Mouse (Mus musculus): ENCODE results near the gene Vezf1. TPM values are rescaled to one million over a fixed set of nuclear protein-coding genes. Genes with fewer than 3 reads are reported as not detected.
"Not testable (repeated sequence)": the region's sequence is repeated elsewhere in the genome, so short reads cannot be mapped to it uniquely, and the experiment has no call there.

Gene Vezf1
- 39.8 and 42.4 TPM in 2 replicates for total RNA-seq (2021)
- long read RNA-seq, experiment 1, full-length matches to known transcripts: 31 of 41 reads
- long read RNA-seq, experiment 1, partial matches to known transcripts: 1 of 41 reads
- long read RNA-seq, experiment 1, other reads (novel, unspliced or antisense): 9 of 41 reads
- long read RNA-seq, experiment 2, full-length matches to known transcripts: 14 of 24 reads
- long read RNA-seq, experiment 2, partial matches to known transcripts: 0 of 24 reads
- long read RNA-seq, experiment 2, other reads (novel, unspliced or antisense): 10 of 24 reads

DNA sequence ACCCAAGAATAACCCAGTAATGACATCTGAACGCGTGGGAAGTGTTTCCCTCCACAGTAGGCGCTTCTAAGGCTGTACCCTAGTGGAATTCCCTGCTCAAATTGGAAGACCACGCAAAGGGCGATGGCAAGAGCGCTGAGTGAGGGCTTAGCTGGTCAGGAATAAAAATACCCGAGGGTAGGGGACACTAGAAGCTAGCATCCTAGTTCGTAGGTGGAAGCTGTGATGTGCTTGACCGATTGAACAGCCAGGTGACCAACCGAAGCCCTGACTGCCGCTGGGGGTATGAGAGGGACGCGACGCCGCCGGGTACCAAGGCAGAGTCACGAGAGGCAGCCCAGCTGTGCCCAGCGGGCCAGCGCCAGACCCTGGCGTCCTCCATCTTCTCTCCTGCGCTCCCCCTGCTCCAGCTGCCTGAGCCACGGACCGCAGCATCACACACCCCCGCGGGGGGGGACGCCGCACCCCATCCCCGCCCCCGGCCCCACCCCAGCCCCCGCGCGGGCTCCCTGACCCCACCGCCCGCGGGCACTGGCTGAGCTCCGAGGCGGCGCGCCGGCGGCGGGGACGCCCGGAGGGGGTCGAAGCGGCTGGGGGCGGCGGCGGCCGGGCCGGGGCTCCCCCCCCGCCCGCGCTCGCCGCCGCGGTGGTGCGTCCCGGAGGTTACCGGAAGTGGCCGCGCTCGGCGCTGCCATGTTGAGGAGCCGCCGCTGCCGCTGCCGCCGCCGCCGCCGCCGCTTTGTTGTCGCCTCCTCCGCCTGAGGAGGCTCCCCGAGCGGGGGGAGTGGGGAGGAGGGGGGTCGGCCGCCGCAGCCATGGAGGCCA lies at the start of gene Vezf1:
Vezf1 (plus strand) TSS at position 694 of the 825 bp plus-strand sequence.
- DNase-seq: peak; percentile 90

DNA sequence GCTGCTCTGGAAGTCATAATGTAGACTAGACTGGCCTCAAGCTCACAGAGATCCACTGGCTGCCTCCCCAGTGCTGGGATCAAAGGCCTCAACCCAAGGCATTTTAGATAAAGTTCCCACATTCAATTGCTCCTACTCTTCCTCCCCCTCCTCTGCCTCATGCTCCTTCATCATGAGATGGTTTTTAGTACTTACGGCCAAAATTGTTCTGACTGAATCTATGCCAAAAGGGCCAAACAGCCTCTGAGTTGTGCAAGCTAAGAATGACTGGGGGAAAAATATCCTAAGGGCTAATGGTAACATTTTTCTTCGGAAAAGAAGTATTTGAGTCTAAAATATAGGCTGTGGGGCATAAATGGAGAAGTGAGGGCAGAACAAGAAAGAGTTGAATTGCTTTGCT lies 44.1 kb upstream of the Vezf1 start:
- no peak for DNase-seq

DNA sequence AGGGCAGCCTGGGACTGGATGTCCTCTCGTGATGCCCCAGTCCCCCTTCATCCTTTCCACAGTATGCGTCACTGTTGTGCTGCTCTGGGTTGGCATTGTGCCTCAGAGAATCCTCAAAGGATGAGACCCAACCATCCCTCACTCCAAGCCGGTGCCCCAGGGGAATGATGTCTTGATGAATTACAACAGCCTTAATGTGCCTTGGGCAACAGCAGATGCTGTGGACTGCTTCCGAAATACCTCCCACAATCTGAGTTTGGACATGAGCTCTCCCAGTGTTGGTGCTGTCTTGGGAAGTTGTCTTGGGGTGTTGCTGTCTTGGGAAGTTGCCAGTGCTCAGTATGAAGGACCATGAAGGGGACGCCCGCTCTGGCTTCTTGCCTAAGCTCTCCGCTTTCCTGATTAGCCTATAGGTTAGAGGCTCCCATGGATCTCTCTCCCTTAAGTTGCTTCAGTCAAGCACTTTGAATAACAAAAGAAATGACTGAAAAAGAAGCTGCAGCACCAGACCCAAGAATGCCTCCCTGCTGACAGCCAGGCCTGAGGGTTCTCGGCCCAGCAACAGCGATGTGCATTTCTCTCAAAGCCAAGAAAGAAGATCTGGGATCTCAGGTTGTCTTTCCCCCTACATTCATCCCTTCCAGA lies 40.6 kb upstream of the Vezf1 start:
- no peak for DNase-seq

DNA sequence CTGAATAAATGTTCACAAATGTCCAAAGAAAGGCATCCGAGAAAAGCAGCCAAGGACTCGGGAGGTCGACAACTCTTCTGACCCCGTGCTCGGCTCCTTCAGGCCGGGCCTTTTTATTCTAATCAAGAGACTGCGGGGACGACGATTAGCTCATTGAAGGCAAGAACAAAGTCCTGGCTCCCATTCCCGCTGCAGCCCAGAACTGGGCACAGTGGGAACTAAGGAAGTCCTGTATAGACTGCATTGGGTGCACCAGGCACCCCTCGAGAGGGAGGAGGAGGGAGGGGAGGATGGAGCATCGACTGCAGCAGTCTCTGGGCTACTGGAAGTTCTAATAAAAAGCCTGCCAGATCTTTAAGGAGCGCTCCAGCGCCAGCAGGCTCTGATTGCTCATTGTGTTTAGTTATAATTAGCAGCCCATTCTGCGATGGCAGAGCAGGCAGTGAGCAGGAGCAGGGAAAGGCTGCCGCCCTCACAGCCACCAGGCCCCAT lies 39.8 kb upstream of the Vezf1 start:
- DNase-seq: no peak

DNA sequence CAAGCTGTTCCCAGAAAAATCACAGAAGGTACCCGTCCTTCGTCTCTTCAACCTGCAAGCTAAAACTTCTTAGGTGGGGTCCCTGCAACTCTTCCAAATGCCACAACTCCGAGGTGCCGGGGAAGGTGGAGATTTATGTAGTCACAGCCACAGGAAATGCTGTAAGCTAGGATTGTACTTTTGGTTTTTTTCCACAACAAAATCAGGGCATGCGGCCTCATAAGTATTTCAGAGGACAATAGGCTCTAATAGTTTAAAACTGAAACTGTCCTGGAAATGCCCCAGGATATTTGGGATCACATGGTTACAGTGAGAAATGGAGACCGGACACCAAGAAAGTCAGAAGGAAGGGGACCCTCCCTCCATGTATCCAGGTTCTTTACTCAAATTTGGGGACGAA lies 37.9 kb upstream of the Vezf1 start:
- no peak for DNase-seq

DNA sequence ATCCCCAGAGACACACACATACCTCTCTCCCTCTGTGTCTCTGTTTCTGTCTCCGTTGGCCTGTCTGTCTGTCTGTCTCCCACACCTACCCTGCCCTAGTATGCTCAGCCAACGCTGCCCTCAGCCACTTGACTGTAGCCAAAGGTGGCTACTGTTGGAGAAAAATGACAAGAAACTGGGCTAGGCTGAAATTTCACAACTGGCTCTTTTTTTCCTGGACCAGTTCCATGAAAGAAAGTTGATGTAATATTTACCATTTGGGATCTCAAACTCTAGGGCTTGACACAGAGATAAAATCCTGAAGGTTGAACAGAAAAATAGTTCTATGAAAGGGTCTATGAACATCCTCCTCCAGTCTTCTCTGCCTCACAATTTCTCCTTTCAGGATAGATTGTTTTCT lies 37.2 kb upstream of the Vezf1 start:
- no peak for DNase-seq

DNA sequence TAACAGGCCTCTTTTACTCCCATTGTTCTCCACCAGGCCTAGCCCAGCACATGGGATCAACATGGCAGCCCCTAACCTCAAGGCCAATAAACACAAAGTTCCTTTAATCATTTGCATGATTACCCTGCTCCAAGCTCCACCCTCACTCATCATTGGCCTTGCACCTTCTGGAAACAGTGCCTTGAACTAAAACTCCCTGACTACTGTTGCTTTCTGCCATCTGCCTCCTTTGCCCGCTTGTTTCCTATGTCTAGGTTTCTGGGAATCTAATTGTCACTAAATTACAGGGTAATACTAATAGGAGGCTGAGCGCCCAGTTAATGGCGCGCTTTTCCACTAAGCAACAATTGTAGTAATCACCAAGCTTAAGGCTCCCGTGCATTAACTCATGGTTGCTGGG lies 36.3 kb upstream of the Vezf1 start:
- no peak for DNase-seq

DNA sequence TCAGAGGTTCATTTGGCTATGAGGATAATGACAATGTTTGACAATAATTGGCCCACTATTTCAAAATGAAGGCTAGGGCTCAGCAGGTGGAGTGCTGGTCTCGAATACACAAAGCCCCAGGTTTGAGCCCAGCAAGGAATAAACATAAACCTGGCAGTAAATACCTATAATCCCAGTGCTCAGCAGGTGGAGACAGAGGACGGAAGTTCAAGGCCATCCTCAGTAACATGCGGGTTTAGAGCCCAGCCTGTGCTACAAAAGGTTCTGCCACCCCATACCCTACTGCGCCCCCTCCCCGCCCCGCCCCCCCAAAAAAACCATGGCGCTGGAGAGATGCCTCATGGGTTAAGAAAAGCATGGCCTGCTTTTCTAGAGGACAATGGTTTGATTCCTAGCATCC lies 32.1 kb upstream of the Vezf1 start:
- DNase-seq: no peak

DNA sequence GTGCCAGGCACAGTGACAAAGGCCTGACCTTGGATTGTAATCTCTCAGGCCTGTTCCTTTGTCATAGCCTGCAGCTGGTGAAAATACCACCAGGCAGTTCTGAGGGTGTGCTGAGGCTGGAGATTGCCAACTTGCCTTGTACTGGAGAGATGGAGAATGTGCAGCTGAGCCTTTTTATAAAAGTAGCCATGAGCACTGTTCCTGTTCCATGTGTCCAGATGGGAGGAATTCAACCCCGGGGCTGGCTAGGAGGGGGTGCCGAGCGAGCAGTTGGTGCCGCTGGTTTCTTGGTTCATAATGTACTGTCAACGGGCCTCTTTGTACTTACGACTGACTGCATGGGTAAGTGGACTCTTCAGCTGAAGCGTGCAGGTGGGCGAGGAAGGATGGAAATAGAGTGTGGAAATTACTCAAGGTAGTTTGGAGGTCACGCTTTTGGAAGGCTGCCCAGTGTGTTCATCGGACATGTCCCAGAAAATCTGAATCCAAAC lies 31.3 kb upstream of the Vezf1 start:
- DNase-seq: peak; percentile 34

DNA sequence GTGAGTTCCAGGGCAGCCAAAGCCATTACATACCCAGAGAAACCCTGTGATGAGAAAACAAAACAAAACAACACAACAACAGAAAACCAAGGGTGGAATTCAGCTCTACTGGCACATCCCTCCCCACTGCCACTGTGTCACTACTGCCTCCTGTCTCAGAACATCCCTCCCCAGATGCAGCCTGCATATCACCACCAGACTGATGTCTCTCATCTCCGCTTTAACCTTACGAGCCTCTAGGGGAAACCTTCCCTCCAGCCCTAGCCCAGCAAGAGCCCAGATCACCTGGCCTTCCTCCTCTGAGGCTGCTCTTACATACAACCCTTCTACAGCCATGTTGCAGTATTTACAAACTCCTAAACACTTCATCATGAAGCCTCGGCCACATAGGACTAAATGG lies 30.7 kb upstream of the Vezf1 start:
- DNase-seq: no peak

DNA sequence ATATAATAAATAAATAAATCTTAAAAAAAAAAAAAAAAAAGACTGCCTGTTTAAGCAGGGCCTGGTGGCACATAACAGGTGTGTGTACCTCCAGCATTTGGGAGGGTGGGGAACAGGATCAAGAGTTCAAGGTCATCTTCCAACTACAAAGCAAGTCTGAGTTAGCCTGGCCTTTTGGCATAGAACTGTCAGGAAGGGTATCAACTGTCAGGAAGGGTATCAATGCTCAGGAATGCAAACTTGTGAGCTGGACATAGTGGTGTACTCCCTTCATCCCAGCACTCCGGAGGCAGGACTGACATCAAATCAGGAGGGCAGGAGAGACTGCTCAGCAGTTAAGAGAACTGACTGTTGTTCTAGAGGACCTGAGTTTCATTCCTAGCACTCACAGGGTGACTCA lies 29.0 kb upstream of the Vezf1 start:
- no peak for DNase-seq

DNA sequence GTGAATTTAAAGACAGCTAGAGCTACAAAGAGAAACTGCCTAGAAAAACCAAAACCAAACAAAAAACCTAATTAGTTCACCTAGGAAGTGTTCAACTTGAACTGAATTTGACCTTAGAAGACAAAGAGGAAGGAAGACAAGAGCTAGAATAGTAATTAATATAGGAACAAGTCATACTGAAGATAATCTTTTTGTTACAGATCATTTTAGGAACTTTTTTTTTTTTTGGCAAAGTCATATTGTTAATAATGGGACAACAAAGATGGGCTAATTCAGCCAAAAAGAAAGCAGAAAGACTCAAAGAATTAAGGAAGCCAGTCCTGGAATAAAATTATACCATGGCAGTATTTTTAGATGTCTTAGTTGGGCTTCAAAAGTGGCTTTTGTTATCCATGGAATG lies 23.8 kb upstream of the Vezf1 start:
- no peak for DNase-seq

DNA sequence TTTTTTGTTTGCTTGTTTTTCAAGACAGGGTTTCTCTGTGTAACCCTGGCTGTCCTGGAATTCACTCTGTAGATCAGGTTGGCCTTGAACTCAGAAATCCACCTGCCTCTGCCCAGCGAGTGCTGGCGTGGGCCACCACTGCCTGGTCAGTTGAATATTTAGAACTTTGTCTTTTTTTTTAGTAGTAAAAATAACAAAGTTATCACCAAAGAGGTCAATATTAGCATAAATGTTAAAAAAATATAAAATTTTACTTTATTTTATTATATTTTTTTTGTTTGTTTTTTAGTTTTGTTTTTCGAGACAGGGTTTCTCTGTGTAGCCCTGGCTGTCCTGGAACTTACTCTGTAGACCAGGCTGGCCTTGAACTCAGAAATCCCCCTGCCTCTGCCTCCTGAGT lies 22.9 kb upstream of the Vezf1 start:
- not testable (repeated sequence) for DNase-seq

DNA sequence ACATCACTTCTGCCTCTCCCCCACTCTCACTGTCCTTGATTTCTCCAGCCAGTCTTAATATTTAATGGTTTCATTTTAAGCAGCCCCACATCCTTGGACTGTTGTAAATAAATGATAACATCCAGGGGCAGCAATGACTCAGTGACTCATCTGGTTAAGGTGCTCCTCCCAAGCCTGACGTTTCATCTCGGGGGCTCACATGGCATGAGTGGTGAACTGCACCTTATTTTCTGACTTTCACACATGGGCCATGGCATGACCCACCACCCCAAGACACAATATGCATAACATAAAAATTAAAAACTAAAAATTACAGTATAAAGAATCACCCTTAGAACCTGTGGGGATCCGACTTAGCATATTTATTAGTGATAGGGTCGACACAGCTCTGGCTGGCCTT lies 22.2 kb upstream of the Vezf1 start:
- DNase-seq: no peak

DNA sequence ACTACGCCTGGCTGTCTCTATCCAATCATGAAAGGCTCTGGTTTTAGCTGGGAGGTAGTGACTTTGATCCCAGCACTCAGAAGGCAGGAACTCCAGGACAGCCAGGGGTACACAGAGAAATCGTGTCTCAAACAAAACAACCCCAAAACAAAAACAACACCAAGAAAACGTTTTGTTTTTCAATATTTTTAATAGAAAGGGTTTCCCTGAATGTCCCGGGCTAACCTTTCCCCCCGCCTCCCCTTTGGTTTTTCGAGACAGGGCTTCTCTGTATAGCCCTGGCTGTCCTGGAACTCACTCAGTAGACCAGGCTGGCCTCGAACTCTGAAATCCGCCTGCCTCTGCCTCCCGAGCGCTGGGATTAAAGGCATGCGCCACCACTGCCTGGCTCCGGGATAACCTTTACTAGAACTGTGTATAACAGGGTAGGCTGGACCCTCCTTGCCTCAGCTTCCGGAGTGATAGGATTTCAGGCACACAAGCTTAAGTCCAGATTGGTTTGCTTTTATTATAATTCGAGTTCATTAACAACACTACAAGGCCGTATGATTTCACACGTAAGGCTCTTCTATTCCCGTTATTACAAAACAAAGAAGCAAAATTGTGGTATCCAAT lies 21.6 kb upstream of the Vezf1 start:
- DNase-seq: peak; percentile 28

DNA sequence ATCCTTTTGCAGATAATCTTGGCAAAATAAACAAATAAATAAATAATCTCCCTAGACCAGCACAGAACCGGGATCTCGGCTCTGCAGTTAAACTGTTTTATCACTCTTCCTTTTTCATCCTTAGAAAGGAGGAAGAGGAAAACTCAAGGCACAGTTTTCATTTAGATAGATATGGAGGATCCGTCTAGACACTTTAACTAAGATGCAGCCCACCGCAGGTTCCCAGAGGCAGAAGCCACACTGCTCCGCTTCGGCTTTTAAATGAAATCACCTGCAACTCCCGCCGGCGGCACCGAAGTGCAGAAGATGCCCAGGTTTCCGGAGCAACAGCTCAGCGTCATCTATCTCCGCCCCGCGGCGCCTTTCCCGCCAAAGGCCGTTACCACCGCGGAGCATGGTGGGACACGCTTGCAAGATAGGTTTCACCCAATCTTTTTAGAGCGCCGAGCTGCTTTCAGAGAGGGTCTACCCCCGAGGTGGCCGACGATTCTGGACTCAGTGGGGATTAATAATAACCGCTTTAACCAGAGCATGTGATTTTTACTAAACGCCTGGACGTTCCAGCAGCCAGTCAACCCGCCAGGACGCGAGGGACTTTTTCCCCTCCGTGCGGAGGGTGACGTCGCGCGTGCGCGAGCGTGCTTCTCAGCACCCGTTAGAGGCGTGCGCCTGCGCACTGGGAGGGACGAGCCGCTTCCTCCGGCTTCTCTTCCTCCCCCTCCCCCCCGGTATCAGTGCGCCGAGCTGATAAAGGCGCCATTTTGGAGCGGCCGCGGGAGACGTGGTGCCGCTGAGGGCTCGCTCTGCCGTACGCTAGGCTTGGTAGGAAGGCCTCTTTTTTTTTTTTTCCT lies 20.9 kb upstream of the Vezf1 start, which contains the start of gene Srsf1:
Srsf1 (plus strand) TSS at position 430 of the 851 bp plus-strand sequence.
- peak; percentile 100 for DNase-seq

DNA sequence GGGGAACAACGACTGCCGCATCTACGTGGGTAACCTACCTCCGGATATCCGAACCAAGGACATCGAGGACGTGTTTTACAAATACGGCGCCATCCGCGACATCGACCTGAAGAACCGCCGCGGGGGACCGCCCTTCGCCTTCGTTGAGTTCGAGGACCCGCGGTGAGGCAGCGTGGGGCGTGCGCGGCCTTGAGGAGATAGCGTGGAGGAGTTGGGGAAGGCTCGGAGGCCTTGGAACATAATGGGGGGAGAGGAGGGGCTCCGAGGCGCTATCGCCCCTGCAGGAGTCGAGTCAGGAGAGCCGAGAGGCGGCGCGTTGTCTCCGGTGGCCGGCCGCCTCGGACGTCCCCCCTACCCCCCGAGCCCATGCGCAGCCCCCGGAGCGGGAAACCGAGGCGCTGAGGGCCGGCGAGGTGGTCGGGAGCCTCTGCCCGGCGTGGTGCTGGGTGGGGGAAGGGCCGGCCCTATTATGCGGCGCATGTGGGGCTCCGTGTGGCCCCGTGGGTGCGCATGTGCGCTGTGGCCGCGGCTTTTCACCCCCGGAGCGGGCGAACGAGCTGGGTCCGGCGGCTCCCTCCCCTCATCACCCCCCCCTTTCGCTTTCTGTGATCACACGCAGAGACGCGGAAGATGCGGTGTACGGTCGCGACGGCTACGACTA lies 20.1 kb upstream of the Vezf1 start:
- DNase-seq: peak; percentile 89

DNA sequence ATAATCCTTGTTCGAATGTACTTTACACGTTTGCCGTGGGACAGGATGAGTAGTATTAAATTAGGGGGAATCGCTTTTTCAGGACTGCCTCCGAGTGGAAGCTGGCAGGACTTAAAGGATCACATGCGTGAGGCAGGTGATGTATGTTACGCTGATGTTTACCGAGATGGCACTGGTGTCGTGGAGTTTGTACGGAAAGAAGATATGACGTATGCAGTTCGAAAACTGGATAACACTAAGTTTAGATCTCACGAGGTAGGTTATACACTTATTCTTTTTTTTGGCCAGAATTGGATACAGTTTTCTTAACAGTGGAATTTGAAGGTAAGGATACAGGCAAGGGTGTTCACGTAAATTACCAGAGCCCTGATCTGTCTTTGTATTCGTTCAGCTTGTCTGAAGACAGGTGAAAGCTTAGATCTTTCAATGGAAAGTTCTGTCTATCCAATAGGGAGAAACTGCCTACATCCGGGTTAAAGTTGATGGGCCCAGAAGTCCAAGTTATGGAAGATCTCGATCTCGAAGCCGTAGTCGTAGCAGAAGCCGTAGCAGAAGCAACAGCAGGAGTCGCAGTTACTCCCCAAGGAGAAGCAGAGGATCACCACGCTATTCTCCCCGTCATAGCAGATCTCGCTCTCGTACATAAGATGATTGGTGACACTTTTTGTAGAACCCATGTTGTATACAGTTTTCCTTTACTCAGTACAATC lies 19.0 kb upstream of the Vezf1 start:
- DNase-seq: no peak

DNA sequence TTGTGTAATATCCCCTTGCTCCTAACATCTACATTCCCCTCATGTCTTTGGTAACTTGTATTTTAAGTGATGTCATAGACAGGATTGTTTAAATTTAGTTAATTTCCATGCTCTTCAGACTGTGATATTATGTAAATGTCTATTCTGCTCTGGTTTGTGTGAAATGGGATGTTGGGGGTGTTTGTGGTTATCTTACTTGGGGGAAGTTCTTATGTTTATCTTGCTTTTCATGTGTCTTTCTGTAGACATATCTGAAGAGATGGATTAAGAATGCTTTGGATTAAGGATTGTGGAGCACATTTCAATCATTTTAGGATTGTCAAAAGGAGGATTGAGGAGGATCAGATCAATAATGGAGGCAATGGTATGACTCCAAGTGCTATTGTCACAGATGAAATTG lies 18.3 kb upstream of the Vezf1 start:
- DNase-seq: no peak

DNA sequence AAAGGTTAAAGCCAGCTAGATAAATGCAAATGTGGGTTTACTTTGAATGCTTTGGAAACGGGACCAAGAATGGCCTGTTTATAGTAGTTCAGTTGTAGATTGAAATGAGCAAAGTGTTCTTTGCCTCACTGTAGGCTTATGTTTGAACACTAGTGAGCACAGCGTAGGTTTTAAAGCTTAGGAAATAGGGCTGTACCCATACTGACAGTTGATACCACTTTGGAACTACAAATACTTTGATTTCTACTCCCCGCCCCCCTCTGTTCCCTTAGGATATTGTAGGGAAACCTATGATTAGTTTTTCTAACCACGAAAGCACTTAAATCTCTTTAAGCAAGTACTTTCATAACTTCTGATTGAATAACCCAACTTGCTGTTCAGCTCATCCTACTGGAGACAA lies 15.4 kb upstream of the Vezf1 start:
- no peak for DNase-seq
